Mouse (Mus musculus) CD4-positive helper T cell, adult 2 months (primary cell): ENCODE data around the gene Hoxd13.

Experiments
- DNase-seq: peaks from one replicate; pipeline ENCODE4 v3.0.0-alpha.2; 2012; ENCODE audit warnings: low read depth, missing footprints, low spot score

The Hoxd13 gene

DNA sequence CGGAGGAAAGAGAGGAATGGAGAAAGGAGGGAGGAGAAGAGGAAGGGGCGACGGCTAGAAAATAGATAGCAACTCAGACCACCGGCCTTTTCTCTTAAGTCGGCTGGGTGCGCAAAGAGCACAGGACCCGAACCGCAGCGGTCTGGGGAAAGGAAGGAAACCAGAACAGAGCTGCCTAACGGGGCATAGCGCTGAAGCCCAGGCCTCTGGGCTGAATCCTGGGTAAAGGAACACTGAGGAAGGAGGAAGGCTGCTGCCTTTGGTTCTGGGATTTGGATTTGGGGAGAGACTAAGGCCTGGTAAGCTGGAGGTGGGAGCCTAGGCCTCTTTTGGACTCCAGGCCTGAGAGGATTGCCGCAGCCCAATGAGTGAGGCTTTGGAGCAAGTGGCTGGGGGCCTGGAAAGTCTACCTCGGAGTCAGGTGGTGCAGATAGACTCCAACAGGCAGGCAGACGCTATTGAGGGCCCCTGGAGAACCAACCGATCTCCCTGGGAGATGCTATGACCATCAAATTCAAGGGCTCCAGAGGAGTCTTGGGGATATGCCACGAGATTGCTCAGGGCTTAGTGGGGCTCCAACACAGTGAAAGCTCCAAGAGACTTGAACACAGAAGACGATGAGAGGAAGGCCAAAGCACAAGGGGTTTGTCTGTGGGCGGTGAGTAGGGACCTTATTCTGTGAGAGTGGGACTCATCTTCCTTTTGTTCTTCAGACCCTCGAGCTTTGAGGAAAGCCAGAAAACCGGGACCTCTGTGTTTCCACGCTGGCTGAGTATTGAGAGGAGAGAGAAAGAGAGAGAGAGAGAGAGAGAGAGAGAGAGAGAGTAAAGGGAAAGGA is 12.7 kb downstream of the Hoxd13 start:
- DNase-seq: no peak

DNA sequence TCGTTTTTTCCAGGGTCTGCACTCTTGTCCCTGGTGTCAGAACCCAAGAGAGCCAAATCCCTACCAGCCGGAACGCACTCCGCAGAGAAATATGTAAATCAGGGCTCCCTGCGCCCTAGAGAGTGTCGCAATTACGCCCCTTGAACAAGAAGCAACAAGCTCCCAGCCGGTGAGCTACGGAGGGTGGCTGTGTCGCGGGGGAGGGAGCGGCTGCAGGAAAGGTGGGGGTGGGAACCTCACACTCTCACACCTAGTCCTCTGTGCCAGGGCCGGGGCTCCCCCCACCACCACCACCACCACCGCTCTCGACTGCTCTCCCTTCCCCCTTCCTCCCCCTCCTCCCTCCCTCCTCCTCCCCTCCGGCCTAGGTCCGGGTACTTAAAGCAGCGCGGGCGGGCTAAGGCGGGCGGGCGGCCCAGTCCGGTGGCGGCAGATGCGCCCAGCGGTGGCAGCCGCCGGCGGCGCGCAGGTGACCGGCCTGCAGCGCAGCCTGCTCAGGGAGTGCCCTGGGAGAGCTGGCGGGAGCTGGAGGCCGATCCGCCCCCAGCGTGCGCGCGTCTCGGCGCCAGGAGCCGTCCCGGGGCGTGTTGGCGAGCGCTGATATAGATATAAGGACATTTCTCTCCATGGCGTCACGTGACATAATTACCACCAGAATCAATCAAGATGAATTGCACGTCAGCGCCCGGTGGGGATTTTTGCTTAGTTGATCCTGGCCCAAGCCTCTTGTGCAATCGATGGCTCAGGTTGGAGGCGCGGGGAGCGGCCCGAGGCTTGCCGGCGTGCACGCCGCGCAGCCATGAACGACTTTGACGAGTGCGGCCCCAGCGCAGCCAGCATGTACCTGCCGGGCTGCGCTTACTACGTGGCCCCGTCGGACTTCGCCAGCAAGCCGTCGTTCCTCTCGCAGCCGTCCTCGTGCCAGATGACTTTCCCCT is 13.8 kb downstream of the Hoxd13 start:
- DNase-seq: no peak

DNA sequence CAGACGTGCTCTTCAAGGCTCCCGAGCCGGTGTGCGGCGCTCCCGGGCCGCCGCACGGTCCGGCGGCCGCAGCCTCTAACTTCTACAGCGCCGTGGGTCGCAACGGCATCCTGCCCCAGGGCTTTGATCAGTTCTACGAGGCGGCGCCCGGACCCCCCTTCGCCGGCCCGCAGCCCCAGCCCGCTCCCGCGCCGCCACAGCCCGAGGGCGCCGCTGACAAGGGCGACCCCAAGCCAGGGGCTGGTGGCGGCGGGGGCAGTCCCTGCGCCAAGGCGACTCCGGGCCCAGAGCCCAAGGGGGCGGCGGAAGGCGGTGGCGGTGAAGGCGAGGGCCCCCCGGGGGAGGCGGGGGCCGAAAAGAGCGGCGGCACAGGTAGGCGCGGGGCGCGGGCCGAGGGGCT is 14.7 kb downstream of the Hoxd13 start:
- DNase-seq: no peak

DNA sequence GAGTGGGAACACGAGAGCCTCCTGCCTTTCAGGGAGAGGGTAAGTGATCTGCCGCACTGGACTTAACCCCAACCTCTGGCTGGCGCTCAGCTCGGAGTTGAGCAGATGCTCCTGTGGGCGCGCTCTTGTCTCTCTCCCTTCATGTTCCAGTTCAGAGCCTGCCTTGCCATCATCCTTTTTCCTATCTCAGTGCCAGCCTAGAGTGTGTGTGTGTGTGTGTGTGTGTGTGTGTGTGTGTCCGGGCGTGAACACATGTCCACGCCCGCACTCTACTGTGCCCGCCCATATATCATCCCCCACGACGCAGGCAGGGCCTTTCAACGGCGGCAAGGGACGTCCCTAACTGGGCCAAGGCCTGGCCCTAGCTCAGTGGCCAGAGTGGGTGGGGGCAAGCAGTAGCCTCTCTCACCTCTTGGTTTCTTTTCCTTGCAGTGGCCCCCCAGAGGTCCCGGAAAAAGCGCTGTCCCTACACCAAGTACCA is 15.4 kb downstream of the Hoxd13 start:
- no peak for DNase-seq

DNA sequence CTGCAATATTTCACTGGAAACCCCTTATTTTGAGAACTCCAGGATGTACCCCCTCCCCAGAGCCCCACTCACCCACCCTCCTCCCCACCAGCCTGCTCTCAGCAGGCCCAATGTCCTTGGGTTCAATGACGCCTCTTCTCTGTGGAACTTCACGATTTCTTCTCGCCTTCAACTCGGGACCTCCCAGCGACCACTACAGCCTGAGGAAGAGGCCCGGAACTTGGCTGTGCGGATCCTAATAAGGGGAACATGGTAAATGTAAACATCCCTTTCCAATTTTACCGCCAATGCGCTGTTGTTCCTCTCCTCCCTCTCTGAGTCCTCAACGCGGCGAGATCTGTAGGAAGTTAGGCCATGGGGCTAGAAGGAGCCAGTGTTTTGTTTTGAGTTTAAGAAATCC is 16.0 kb downstream of the Hoxd13 start:
- no peak for DNase-seq

DNA sequence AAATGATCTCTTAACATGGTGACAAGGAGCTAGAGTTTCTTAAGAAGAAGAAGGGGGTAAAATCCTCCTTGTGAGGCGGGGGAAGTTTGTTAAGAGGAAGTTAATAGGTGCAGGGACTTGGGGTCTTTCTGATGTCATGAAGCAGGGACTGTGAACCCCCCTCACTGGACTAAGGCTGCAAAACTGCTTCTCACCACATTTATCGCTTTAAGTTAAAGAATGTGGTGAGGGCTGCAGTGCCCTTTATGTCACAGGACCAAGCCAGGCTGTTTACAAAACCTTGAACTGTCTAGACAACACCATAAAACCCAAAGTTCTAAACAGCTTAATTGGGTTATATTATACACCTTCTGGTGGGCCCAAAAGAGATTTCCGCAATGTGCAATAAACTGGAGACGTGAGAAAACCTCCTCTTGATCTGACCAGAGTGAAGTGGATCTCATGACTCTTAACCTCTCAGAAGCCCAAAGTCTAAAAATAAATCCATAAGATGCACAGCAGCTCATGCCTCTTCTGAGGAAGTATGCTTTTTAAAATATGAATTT is 17.0 kb downstream of the Hoxd13 start:
- no peak for DNase-seq

DNA sequence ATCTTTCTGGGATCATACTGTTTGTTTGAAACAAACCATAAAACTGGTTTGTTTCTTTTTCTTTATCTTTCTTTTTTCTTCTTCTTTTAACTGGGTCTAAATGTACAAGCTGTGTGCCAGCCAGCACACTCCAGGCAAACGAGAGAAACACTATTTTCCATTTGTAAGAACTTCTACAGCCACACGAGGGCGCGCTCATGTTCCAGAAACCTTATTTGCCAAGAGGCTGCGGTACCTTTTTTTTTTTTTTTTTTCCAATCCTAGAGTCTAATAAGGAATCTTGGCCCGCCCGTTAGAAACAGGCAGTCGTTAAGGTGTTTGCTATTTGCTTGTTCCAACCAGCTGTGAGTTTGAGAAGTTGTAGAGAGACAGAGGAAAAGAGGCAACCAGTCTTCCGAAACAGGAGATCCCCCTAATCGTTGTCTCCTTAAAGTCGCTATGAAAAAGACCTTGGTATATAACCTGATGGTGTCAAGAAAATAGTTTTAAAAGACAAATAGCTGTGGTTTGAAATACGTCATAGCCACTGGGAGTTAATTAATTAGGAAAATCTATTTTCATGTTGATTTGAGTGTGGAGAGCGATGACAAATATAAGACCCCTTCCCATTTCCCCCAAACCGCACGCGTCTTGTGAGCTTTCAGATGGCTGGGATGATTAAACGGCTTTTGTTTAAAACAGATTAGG is 18.3 kb downstream of the Hoxd13 start:
- DNase-seq: peak; percentile 36

DNA sequence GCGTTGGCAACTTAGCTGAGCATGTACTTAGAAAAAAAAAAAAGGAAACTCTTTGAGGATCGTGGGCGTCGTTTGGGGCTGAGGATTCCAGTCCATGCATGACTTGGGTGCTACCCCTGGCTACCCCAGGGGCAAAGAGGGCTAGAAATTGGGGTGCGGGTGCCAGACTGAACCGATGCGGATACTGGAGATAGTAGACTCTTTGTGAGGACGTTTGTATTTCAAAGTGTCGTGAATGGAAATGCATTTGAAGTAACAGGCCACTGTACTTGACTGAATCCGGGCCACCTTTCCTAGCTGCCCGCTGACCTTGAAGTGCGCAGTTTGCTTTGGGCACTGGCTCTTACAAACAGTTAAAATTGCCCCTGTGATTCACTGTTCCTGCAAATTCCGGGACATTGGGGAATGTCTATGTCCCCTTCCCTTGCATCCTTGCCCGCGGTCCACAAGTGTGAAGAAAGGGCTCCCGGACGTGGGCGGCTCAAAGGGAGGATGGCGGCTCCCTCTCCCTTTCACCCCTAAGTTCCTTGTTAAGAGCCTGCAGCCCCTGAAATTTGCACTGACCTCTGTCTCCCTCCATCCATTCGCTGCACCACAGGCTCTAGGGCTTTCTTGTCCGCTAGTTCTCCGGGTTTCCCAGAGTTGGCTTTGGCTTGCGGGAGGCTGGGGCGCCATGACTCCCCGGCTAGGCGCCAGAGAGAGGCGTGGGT is 19.0 kb downstream of the Hoxd13 start:
- no peak for DNase-seq

DNA sequence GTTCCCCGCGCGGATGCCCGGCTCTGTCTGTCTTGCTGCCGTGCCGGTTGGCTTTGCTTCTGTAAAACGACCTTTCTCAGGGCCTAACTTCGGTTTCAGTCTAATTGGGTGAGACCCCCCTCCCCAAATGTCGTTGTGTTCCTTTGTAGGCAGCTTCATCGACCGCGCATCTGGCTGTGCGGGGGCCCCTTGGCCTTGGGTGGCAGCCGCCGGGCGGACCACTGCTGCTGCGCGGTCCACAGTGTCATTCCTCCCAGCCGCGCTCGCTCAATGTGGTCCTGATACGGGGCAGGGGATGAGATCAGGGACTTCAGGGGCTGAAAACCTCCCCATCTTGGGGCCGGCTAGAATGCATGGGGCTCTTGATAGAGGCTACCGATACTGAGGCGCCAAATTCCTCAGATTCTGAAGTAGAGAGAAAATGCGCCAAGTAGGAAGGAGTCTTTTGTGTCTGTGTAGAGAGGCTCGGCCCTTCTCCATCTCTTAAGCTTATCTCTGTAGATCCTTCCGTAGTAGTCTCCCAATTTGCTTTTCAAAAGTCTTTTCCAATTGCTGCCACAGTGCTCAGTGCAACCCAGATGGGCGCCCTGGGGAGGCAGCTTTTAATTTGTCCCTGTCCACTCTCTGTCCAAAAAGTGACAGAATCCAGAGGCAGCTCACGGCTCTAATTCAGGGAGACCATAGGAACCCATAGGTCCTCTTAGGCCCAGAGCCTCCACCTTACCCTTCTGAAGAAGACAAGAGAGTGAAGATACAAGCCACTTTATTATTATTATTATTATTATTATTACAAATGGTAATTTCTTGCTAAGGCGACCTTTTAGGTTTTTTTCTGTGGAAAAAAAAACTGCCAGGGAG is 19.8 kb downstream of the Hoxd13 start:
- no peak for DNase-seq

DNA sequence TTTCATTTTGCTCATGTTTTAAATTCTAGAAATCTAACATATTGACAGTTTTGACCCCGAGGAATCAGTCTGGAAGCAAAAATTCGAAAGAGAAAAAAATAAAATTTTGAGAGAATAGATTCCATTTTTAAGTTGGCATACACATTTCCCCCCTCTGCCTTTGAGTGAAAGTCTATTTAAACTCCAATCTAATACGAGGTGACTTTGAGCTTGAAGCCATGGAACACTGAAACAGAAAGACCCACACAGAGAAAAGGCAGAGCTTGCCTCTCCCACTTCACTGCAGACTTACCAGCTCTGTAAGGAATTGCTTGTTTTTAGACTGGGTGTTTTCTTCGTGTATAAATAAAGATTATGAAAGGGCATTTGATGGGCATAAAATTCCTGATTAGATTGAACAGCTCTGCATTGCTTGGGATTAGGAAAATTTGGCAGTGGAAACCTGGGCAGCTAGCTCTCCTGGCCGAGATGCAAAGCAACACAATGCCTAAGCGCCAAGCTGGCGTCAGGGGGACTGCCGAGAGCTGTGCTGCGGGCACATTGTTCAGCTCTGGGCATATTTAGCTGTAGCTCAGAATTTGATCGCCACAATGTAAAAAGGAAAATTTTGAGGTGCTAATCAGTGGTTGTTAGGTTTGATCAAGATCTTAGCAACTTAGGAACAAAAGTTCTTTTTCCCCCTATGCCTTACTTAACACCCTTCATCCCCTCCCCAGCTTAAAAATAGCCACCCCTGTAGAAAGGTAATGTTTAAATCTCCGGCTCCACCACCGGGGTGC is 20.9 kb downstream of the Hoxd13 start:
- no peak for DNase-seq

DNA sequence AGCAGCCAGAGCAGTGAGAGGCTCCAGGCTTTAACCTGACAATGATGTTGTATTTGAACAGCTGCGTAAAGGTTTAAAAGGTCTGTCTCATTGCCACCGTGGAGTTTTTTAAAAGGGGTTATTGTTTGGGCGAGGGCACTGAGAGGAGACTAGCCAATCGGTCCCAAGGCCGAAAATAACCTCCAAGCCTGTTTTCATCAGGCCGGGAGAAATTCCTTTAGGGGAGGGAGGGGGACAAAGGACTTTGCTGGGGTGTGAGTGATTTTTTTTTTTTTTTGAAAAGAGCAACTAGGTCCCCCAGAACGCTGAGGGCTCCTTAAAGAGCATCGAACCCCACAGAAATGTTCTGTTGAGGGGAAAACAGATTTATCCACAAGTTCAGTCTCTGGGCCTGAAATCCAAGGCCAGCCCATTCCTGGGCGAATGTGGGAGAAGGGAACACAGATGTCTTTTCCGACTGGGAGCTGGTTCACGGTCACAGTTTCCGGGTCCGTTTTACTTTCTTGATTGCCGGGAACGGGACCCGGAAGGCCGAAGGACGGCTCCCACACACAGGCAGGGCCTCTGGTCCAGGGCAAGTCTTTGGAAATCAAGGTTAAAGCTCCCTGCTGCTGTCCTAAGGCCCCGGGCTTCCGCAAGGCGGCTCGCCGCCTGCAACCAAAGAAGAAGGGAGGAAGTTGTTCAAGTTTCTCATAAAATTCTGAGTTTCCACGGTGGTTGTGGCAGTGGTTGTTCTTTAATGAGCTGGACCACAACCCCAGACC is 21.6 kb downstream of the Hoxd13 start:
- DNase-seq: no peak

DNA sequence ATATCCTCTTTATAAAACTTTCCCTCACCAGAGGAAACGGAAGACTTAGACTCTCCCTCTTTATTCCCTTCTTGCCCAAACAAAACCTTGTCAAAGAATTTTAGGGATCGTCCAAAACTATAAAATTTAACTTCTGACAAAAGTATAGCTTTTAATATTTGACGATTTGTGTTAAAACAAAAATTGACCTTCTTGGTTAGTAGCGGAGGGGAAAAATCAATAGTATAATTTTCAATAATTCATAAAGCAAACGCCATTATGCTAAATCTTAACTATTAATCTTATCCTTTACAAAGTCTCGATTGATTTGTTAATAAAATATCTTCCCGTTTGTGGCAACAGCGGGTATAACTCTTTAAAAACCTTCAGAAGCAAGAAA is 22.2 kb downstream of the Hoxd13 start:
- DNase-seq: no peak

DNA sequence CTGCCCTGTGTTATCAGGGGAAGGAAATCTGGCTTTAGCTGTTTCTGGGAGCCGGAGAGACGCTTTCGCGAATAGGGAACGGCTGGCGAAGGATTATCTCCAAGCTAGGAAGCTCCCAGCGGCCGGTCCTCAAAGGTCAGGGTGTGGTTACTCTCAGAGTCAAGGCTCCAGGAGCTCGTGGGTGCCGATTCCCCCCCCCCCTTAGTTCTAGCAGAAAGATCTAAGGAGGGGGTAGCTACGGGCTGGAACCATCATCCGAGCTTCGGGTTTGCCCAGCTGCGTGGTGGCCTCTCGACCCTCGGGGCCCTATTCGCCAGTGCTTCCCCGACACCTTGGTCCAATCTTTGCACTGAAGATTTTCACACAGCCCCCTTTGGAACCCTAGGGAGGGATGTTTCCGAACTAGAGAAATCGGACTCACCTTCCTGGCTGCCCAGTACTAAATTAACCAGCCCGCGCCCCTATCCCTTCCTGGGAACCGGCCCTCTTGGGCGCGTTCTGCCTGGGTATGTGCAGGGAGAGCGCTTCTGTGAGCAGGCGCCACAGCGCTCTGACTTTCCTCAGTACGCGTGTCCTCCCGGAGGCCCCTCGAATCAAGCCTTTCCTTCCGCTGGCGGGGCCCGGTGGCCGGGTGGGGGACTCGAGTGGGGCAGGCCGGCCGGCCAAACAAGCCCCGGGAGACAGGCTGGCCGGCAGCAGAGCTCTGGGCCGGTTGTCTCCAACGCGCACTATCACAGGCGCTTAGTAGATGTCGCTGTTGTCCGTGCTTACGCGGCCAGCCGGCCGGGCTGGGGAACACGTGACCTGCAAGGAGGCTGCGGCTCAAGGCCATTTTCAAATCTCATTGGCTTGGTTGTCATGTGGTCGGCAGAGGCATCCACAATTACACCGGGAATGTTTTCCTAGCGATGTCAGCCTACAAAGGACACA is 23.2 kb downstream of the Hoxd13 start, which contains the start of gene Hoxd10:
Hoxd10 (plus strand) TSS at position 903 of the 930 bp plus-strand sequence.
- no peak for DNase-seq

DNA sequence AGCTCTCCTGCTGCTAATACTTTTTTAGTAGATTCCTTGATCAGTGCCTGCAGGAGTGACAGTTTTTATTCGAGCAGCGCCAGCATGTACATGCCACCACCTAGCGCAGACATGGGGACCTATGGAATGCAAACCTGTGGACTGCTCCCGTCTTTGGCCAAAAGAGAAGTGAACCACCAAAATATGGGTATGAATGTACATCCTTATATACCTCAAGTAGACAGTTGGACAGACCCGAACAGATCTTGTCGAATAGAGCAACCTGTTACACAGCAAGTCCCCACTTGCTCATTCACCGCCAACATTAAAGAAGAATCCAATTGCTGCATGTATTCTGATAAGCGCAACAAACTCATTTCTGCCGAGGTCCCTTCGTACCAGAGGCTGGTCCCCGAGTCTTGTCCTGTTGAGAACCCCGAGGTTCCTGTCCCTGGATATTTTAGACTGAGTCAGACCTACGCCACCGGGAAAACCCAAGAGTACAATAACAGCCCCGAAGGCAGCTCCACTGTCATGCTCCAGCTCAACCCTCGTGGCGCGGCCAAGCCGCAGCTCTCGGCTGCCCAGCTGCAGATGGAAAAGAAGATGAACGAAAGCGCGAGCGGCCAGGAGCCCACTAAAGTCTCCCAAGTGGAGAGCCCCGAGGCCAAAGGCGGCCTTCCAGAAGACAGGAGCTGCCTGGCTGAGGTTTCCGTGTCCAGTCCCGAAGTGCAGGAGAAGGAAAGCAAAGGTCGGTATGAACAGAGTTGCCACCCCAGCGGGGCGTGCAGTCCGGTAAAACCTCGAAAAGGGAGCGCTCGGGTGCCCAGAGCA is 24.1 kb downstream of the Hoxd13 start:
- DNase-seq: no peak

DNA sequence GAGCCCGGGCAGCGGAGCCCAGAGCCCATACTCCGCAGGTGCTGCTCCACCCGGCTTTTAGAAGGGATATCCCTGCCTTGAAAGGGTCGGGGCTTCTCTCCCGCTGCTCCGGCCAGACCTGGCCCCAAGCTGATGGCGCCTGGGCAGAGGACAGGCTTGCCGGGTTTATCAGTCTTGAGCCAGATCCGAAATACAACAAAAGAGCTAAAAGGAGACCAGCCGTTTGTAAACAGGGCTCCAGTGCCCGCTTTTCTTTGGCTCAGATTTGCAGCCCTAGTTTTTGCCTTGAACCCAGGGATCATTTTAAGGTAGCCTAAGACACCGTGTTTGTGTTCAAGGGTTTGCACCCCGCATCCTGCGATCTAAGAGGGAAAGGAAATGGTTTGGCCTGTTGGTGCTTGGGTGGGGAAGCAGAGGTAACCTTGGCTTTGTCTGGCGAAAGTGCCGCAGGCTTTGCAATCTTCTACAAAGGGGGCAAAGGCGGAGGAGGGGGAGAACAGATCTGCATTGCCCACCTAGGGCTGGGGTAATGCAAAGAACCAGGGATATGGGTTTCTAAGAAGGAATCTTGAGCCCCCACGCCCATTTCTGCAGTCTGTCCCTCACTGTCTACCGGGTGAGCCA is 24.8 kb downstream of the Hoxd13 start:
- DNase-seq: no peak

DNA sequence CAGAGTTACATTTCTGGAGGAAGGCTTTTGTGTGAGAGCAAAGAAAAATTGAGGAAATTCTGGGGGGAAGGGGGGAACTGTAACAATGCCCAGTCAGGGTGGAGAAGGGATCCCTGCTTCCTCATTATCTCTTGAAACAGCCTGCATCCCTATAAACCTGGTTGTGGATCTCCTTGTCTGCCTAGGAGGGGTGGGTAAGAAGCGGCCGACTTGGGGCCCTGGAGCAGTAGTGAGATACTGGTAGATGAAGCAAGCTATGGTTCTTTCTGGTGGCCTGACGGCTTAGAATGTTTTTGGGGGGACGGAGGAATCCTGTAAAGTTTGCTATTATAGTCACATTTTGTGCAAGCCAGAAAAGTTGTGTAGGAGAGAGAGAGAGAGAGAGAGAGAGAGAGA is 25.3 kb downstream of the Hoxd13 start:
- no peak for DNase-seq
